Mouse (Mus musculus) thymus, postnatal 25 days (tissue): Measurements from ENCODE around the gene Psmb2.
A peak's percentile ranks its signal among the peaks of the same experiment; 100 is the strongest.

Source experiments
- DNase-seq: peaks from one replicate; pipeline ENCODE4 v3.0.0; 2022

Gene Psmb2

GRCm38 (mm10) chr4:126677054-126678003 is at the start of gene Psmb2:
Gene Psmb2 (plus strand): TSS chr4:126677630.
- DNase-seq = peak; percentile 99

GRCm38 (mm10) chr4:126631922-126632321 is 45.5 kb upstream of the Psmb2 start:
- no peak for DNase-seq

DNA sequence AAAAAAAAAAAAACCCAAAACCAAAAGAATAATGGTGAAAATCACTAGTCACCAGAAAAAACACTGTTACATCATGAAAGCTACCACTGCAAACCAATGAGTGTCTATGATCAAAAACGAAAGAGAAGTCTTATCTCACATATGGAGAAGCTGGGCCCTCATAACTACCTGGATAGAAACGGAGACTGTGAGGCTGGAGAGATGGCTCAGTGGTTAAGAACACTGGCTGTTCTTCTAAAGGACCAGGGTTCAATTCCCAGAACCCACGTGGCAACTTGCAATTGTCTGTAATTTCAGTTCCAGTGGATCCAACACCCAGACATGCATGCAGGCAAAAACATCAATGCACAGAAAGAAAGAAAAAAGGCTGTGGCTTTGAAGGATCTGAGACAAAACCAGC is 44.8 kb upstream of the Psmb2 start:
- DNase-seq = no peak

GRCm38 (mm10) chr4:126636330-126636729 is 41.1 kb upstream of the Psmb2 start:
- no peak for DNase-seq

DNA sequence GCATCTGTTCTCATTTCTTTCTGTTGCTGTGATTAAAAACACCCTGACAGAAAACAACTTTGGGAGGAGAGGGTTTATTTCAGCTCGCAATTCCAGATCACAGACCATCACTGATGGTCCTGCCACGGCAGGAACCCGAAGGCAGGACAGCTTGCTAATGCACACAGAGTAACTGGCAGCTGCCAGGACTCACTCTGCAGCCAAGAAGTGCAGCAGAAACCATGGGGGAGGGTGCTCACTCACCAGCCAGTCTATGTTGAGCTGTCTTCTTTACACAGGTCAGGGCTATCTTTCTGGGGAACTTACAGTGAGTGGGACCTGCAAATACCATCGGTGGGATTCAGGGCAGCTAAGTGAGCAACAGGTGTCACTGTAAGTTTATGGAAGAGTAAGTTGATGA is 40.0 kb upstream of the Psmb2 start:
- DNase-seq = no peak

- DNase-seq = no peak
Observed at GRCm38 (mm10) chr4:126639339-126639738, 38.1 kb upstream of the Psmb2 start.

GRCm38 (mm10) chr4:126641901-126642300 is 35.5 kb upstream of the Psmb2 start:
- DNase-seq = no peak

GRCm38 (mm10) chr4:126643815-126644214 is 33.6 kb upstream of the Psmb2 start:
- no peak for DNase-seq

- no peak for DNase-seq
Observed at GRCm38 (mm10) chr4:126644333-126644963, 33.0 kb upstream of the Psmb2 start.

- no peak for DNase-seq
Observed at GRCm38 (mm10) chr4:126647996-126648910, 29.2 kb upstream of the Psmb2 start.

DNA sequence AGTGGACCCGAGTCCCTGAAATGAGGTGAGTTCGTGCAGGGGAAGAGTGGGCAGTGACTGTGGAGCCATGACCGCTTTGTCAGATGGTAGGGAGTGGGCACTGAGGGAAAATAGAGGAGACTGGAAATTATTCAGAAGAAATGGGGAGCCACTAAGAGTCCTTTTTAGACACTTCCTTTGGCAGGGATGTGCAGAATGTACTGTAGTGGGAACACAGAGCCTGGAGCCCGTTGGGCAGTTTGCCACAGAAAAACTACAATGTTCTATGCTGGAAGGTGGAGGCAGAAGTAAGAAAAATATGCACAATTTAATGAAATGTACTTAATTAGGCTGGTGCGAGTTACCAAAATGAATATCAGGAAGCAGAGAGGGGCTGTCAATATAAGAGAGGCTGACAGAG is 24.3 kb upstream of the Psmb2 start:
- no peak for DNase-seq

GRCm38 (mm10) chr4:126655356-126655755 is 22.1 kb upstream of the Psmb2 start:
- peak; percentile 10 for DNase-seq

- no peak for DNase-seq
Observed at GRCm38 (mm10) chr4:126661249-126661648, 16.2 kb upstream of the Psmb2 start.

- DNase-seq = peak; percentile 4
Observed at GRCm38 (mm10) chr4:126667075-126667474, 10.4 kb upstream of the Psmb2 start.

GRCm38 (mm10) chr4:126682298-126682697 is 4.9 kb downstream of the Psmb2 start:
- no peak for DNase-seq

DNA sequence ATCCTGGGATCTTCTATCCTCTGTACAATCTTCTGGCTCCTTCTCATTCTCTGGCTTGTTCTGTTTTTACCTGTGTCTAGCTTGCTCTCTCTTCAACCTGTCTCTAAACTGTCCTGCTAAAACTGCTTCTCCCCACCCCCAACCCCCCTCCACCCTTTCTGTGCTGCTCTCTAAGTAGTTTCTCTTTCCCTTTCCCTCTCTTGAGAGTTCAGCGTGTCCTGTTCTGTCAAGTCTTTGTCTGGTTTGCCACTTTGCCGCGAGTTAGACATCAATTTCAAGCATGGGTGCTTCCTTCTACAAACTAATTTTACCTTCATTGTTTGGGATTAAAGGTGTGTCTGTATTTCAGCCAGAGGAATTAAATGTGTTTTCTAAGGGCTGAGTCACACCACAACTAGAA is 5.7 kb downstream of the Psmb2 start:
- DNase-seq = no peak

DNA sequence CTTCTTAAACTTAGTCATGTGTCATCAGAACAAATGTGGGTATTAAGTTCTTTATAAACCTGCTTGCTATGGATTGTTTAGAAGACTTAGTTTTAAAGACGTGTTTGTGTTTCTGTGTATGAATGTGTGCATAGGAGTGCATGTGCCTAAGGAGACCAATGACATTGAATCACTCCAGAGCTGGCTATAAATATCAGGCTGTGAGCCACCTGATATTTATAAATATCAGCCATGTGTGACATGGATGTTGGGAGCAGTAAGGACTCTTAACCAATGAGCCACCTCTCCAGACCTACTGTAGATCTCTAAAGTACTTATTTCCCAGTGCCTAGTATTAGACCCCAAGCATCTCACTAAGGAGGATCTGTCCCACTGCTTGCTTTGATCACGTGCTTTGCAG is 12.0 kb downstream of the Psmb2 start:
- no peak for DNase-seq

- no peak for DNase-seq
Observed at GRCm38 (mm10) chr4:126693021-126693420, 15.6 kb downstream of the Psmb2 start.

DNA sequence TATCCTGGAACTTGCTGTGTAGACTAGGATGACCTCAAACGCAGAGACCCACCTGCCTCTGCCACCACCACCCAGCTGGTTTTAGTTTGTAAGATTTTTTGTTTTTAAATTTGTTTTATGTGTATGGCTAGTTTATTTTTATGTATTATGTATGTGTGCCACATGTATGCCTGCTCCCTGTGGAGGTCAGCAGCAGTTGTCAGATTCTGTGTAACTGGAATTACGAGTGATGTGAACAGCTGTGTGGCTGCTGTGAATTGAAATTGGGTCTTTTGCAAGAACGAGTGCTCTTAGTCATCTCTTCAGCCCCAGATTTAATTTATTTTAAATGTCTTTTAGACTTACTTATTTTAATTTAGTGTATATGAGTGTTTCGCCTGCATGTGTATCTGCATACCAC is 19.5 kb downstream of the Psmb2 start:
- DNase-seq = no peak

GRCm38 (mm10) chr4:126706630-126707438 is 29.4 kb downstream of the Psmb2 start:
- no peak for DNase-seq

GRCm38 (mm10) chr4:126707439-126707826 is 30.0 kb downstream of the Psmb2 start:
- no peak for DNase-seq

- DNase-seq = no peak
Observed at GRCm38 (mm10) chr4:126732111-126732510, 54.7 kb downstream of the Psmb2 start.
